Mouse (Mus musculus): Measurements from ENCODE around the gene Rad21l. TPM values are rescaled to one million over a fixed set of nuclear protein-coding genes. Genes with fewer than 3 reads are reported as not detected.

Rad21l gene
- polyA plus RNA-seq, 1 experiment from 2014 or later: not detected

DNA sequence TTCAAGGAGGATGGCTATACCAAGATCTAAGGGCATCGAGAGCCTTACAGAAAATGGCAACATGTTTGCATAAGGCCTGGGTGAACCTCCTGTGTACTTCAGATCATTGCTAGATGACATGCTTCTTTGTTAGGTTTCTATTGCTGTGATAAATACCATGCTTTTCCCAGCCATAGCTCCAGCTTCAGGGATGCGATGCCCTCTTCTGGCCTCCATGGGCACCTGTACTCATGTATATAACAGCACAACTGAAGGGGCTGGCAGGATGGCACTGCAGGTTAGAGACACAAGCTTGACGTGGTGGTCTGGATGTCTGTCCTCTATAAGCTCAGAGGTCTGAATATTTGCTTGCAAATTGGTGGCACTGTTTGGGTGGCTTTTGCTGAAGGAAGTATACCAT, 14.0 kb upstream of the Rad21l start:
- Histone ChIP-seq H3K36me3 (ENCODE audit: control insufficient read depth, insufficient read depth) (no peaks in the 10 kb centered on the region), H3K27me3 (ENCODE audit: control insufficient read depth, insufficient read depth, low read depth, low read length) (no peaks in the 10 kb centered on the region), H3K4me2 (ENCODE audit: low read depth, low read length) (no peak overlapping the region), H3K9me3 (replicated peaks; ENCODE audit: control insufficient read depth, low read length) (no peaks in the 10 kb centered on the region), H3K27ac (ENCODE audit: low read length) (no peak overlapping the region), H3K4me3 (ENCODE audit: low read depth, low read length) (no peak overlapping the region), H3K9ac (ENCODE audit: low read depth, low read length) (no peak overlapping the region), H3K4me1 (ENCODE audit: control insufficient read depth, low read depth, low read length) (no peaks in the 10 kb centered on the region)
- 47% methylated on average over 3 of the region's 3 CpGs for WGBS (ENCODE audit: insufficient replicate concordance)
- no peak for ATAC-seq (ENCODE audit: low read depth)

DNA sequence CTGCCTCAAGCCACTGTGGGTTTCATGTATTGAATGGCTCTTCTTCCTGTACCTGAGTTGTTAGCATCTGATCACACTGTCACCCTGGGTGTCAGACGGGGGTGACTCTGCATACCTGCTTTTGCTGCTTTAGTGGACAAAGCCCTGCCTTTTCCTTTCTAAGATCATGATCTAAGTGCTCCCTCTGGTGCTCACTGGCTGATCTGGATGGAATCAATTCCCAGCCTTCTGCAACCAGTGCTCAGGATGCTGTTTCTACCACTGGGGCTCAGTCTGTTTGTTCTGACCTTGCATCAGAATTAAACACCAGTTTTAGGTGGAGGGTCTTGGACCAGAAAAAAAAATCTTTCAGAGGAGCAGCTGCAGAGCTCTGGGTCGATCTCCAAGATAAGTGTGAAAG, 7.9 kb upstream of the Rad21l start:
- no peak overlapping the region for H3K4me2 ChIP-seq (ENCODE audit: low read depth, low read length)
- H3K9me3 ChIP-seq (replicated peaks; ENCODE audit: control insufficient read depth, low read length): no peaks in the 10 kb centered on the region
- no peak overlapping the region for H3K27ac ChIP-seq (ENCODE audit: low read length)
- no peaks in the 10 kb centered on the region for H3K27me3 ChIP-seq (ENCODE audit: control insufficient read depth, insufficient read depth, low read depth, low read length)
- H3K9ac ChIP-seq (ENCODE audit: low read depth, low read length): no peak overlapping the region
- no peaks in the 10 kb centered on the region for H3K36me3 ChIP-seq (ENCODE audit: control insufficient read depth, insufficient read depth)
- no peak overlapping the region for H3K4me3 ChIP-seq (ENCODE audit: low read depth, low read length)
- no peaks in the 10 kb centered on the region for H3K4me1 ChIP-seq (ENCODE audit: control insufficient read depth, low read depth, low read length)
- WGBS (ENCODE audit: insufficient replicate concordance): 34% methylated on average over 2 of the region's 2 CpGs
- ATAC-seq (ENCODE audit: low read depth): no peak

GRCm38 (mm10) chr2:151670968-151671329, 2.6 kb upstream of the Rad21l start:
- Histone ChIP-seq H3K27ac (ENCODE audit: low read length) (no peak overlapping the region), H3K4me3 (ENCODE audit: low read depth, low read length) (no peak overlapping the region), H3K4me1 (ENCODE audit: control insufficient read depth, low read depth, low read length) (no peaks in the 10 kb centered on the region), H3K36me3 (ENCODE audit: control insufficient read depth, insufficient read depth) (no peaks in the 10 kb centered on the region), H3K9me3 (replicated peaks; ENCODE audit: control insufficient read depth, low read length) (no peaks in the 10 kb centered on the region), H3K4me2 (ENCODE audit: low read depth, low read length) (no peak overlapping the region), H3K27me3 (ENCODE audit: control insufficient read depth, insufficient read depth, low read depth, low read length) (no peaks in the 10 kb centered on the region; the same call in 1 of the 2 replicates), H3K9ac (ENCODE audit: low read depth, low read length) (no peak overlapping the region)
- WGBS (ENCODE audit: insufficient replicate concordance): 62% methylated on average over 1 of the region's 1 CpGs
- no peak for ATAC-seq (ENCODE audit: low read depth)

GRCm38 (mm10) chr2:151670026-151670967, 2.0 kb upstream of the Rad21l start:
- no peaks in the 10 kb centered on the region for H3K4me1 ChIP-seq (ENCODE audit: control insufficient read depth, low read depth, low read length)
- H3K36me3 ChIP-seq (ENCODE audit: control insufficient read depth, insufficient read depth): no peaks in the 10 kb centered on the region
- no peak overlapping the region for H3K4me3 ChIP-seq (ENCODE audit: low read depth, low read length)
- 37% methylated on average over 42 of the region's 48 CpGs for WGBS (ENCODE audit: insufficient replicate concordance)
- H3K27me3 ChIP-seq (ENCODE audit: control insufficient read depth, insufficient read depth, low read depth, low read length): no peaks in the 10 kb centered on the region; the same call in 1 of the 2 replicates
- ATAC-seq (ENCODE audit: low read depth): peak; percentile 66
- no peaks in the 10 kb centered on the region for H3K9me3 ChIP-seq (replicated peaks; ENCODE audit: control insufficient read depth, low read length)
- no peak overlapping the region for H3K27ac ChIP-seq (ENCODE audit: low read length)
- no peak overlapping the region for H3K4me2 ChIP-seq (ENCODE audit: low read depth, low read length)
- H3K9ac ChIP-seq (ENCODE audit: low read depth, low read length): no peak overlapping the region

GRCm38 (mm10) chr2:151652053-151652452, 16.3 kb downstream of the Rad21l start:
- Histone ChIP-seq H3K27me3 (ENCODE audit: control insufficient read depth, insufficient read depth, low read depth, low read length) (no peaks in the 10 kb centered on the region), H3K27ac (ENCODE audit: low read length) (no peak overlapping the region), H3K4me1 (ENCODE audit: control insufficient read depth, low read depth, low read length) (no peaks in the 10 kb centered on the region), H3K36me3 (ENCODE audit: control insufficient read depth, insufficient read depth) (no peaks in the 10 kb centered on the region), H3K9ac (ENCODE audit: low read depth, low read length) (no peak overlapping the region), H3K9me3 (replicated peaks; ENCODE audit: control insufficient read depth, low read length) (no peaks in the 10 kb centered on the region), H3K4me3 (ENCODE audit: low read depth, low read length) (no peak overlapping the region), H3K4me2 (ENCODE audit: low read depth, low read length) (no peak overlapping the region)
- no peak for ATAC-seq (ENCODE audit: low read depth)
- WGBS (ENCODE audit: insufficient replicate concordance): 4% methylated on average over 1 of the region's 1 CpGs

DNA sequence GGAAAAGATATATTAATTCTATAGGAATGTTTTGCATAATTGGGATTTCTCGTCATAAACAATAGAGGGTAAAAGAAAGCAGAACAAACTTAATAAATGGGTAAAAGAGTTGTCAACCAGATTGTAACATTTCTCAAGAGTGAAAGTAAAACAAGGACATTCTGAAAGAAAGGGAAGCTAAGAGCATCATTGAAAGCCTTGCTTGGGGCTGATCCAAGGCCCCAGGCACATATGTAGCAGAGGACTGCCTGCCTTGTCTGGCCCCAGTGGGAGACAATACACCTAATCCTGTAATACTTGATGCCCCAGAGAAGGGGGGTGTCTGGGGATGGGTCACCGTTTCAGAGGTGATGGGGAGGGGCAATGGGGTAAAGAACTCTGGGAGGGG, 32.3 kb downstream of the Rad21l start:
- Histone ChIP-seq H3K36me3 (ENCODE audit: control insufficient read depth, insufficient read depth) (no peaks in the 10 kb centered on the region), H3K4me2 (ENCODE audit: low read depth, low read length) (no peak overlapping the region), H3K27ac (ENCODE audit: low read length) (no peak overlapping the region), H3K4me1 (ENCODE audit: control insufficient read depth, low read depth, low read length) (no peaks in the 10 kb centered on the region), H3K9ac (ENCODE audit: low read depth, low read length) (no peak overlapping the region), H3K9me3 (replicated peaks; ENCODE audit: control insufficient read depth, low read length) (no peaks in the 10 kb centered on the region), H3K27me3 (ENCODE audit: control insufficient read depth, insufficient read depth, low read depth, low read length) (peaks cover 25% of the 10 kb centered on the region), H3K4me3 (ENCODE audit: low read depth, low read length) (no peak overlapping the region)
- 45% methylated on average over 2 of the region's 2 CpGs for WGBS (ENCODE audit: insufficient replicate concordance)
- no peak for ATAC-seq (ENCODE audit: low read depth)

DNA sequence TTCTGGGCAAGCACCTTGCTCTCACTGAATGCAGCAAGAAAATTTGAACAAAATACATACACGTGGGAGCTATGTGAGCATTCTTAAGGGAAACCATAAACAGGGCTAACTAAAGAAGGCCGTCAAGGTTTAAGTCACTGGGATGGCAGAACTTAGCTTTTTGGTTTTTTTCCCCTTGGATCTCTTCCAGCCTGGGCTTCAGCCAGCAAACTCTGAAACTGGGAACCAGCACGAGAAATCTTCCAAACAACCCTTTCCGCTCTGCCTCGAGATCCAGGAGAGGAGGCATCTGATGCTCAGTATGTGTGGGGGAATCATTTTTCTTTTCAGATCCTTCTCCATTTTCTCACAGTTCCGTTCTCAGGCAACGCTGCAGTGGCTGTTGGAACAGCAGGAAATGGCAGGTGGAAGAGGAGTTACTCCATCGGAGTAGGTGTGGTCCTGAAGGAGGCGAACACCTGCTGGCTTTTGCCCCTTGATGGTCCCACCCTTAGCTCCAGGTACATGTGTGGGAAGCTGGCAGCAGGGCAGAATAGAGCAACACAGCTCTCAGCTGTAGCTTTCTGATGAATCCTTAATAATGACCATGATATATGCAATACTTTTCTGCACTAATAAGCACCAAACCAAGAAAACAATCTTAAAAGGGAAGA, 32.8 kb downstream of the Rad21l start:
- Histone ChIP-seq H3K4me2 (ENCODE audit: low read depth, low read length) (no peak overlapping the region), H3K27ac (ENCODE audit: low read length) (no peak overlapping the region), H3K4me1 (ENCODE audit: control insufficient read depth, low read depth, low read length) (no peaks in the 10 kb centered on the region), H3K9ac (ENCODE audit: low read depth, low read length) (no peak overlapping the region), H3K36me3 (ENCODE audit: control insufficient read depth, insufficient read depth) (no peaks in the 10 kb centered on the region), H3K4me3 (ENCODE audit: low read depth, low read length) (no peak overlapping the region), H3K9me3 (replicated peaks; ENCODE audit: control insufficient read depth, low read length) (no peaks in the 10 kb centered on the region), H3K27me3 (ENCODE audit: control insufficient read depth, insufficient read depth, low read depth, low read length) (peaks cover 31% of the 10 kb centered on the region)
- no peak for ATAC-seq (ENCODE audit: low read depth)
- 48% methylated on average over 9 of the region's 9 CpGs for WGBS (ENCODE audit: insufficient replicate concordance)

DNA sequence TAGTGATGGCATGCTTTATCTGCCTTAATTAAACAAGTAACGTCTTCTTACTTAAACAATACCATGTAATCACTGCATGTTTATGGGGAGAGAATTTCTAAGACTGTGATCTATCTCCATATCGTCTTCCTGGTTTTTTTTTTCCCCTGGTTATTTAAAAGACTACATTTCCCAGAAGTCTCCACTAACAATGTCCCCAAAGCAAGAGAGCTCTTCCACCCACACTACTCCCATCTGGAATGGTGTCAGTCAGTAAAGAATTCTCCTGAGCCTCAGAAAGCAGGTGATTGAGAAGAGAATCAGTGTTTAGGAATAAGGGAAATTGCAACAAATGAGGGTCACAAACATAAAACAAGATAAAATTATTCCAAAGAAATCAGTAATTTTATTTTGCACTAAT, 33.4 kb downstream of the Rad21l start:
- H3K4me1 ChIP-seq (ENCODE audit: control insufficient read depth, low read depth, low read length): no peaks in the 10 kb centered on the region
- H3K9me3 ChIP-seq (replicated peaks; ENCODE audit: control insufficient read depth, low read length): no peaks in the 10 kb centered on the region
- ATAC-seq (ENCODE audit: low read depth): no peak
- no peak overlapping the region for H3K4me2 ChIP-seq (ENCODE audit: low read depth, low read length)
- WGBS (ENCODE audit: insufficient replicate concordance): 24% methylated on average over 2 of the region's 2 CpGs
- no peak overlapping the region for H3K9ac ChIP-seq (ENCODE audit: low read depth, low read length)
- H3K36me3 ChIP-seq (ENCODE audit: control insufficient read depth, insufficient read depth): no peaks in the 10 kb centered on the region
- H3K4me3 ChIP-seq (ENCODE audit: low read depth, low read length): no peak overlapping the region
- peaks cover 32% of the 10 kb centered on the region for H3K27me3 ChIP-seq (ENCODE audit: control insufficient read depth, insufficient read depth, low read depth, low read length)
- no peak overlapping the region for H3K27ac ChIP-seq (ENCODE audit: low read length)

DNA sequence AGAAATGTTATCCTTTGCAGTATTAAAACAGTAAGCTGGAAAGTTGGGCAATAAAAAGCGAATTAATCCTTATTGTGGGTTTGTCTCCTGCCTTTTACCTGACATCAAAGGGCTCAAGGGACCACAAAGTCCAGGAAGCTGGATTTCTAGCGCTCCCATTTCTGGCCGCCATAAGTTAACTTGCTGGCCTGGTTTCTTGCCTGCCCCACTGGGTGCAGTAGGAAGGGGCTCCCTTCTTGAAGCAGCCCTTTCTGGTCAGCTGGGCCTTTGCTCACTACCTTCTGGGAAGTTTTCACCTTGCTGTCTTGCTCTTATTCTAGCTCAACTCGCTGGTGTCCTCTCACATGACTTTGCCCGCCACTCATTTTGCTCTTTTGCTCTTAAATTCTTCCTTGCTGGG, 35.4 kb downstream of the Rad21l start:
- no peak for ATAC-seq (ENCODE audit: low read depth)
- H3K27me3 ChIP-seq (ENCODE audit: control insufficient read depth, insufficient read depth, low read depth, low read length): peaks cover 32% of the 10 kb centered on the region
- no peaks in the 10 kb centered on the region for H3K36me3 ChIP-seq (ENCODE audit: control insufficient read depth, insufficient read depth)

More for the DNA sequence above, 35.4 kb downstream of the Rad21l start:
- Histone ChIP-seq H3K27ac (ENCODE audit: low read length) (no peak overlapping the region), H3K4me3 (ENCODE audit: low read depth, low read length) (no peak overlapping the region), H3K9ac (ENCODE audit: low read depth, low read length) (no peak overlapping the region), H3K4me1 (ENCODE audit: control insufficient read depth, low read depth, low read length) (no peaks in the 10 kb centered on the region), H3K9me3 (replicated peaks; ENCODE audit: control insufficient read depth, low read length) (no peaks in the 10 kb centered on the region), H3K4me2 (ENCODE audit: low read depth, low read length) (no peak overlapping the region)
- 50% methylated on average over 5 of the region's 5 CpGs for WGBS (ENCODE audit: insufficient replicate concordance)

All from liver, embryonic 16.5 days (tissue).